Mouse (Mus musculus): Measurements from ENCODE around the gene Fbxo41. TPM values are rescaled to one million over a fixed set of nuclear protein-coding genes. Genes with fewer than 3 reads are reported as not detected.

Fbxo41 gene
- total and polyA plus RNA-seq, 3 experiments, result 0.02 TPM; not detected in 1

DNA sequence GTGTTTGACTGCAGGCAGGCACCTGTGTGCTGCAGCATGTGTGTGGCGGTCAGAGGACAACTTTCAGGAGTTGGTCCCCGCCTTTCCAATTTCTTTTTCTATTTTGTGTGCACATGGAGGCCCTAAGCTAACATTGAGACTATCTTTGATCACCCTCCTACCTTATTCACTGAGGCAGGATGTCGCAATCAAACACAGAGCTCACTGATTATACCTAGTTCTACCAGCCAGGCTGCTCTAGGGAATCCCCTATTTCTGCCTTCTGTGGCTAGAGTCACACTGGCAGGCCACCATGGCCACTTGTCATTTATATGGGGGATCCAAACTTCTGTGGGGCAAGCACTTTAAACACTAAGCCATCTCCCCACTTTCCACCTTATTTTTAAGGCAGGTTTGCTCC is 13.1 kb downstream of the Fbxo41 start:
- H3K27ac ChIP-seq, result no peak overlapping the region
- peaks cover under 1% of the 10 kb centered on the region; the same call in 1 of the 2 replicates for H3K27me3 ChIP-seq (ENCODE audit: control insufficient read depth, insufficient read depth, low read length)
- TF ChIP-seq POLR2A (IDR thresholded peaks at IDR 0.05; ENCODE audit: insufficient read depth, low read depth, low read length) (no peak), CTCF (IDR thresholded peaks at IDR 0.05) (no peak), EP300 (IDR thresholded peaks at IDR 0.05; ENCODE audit: insufficient read depth, low read depth, low read length) (no peak)
- H3K4me3 ChIP-seq, result no peak overlapping the region
- WGBS, result 73% methylated on average over 3 of the region's 3 CpGs
- H3K9ac ChIP-seq (ENCODE audit: low read depth, low read length), result no peak overlapping the region
- intact Hi-C loops (cut with DNase I), result no loop called here
- no peaks in the 10 kb centered on the region for H3K79me2 ChIP-seq (replicated peaks; ENCODE audit: control insufficient read depth, insufficient read depth, low read length)
- no peak for DNase-seq
- H3K36me3 ChIP-seq (ENCODE audit: control insufficient read depth, insufficient read depth, low read length), result no peaks in the 10 kb centered on the region
- no peaks in the 10 kb centered on the region for H3K4me1 ChIP-seq (ENCODE audit: control insufficient read depth, insufficient read depth, low read length)

DNA sequence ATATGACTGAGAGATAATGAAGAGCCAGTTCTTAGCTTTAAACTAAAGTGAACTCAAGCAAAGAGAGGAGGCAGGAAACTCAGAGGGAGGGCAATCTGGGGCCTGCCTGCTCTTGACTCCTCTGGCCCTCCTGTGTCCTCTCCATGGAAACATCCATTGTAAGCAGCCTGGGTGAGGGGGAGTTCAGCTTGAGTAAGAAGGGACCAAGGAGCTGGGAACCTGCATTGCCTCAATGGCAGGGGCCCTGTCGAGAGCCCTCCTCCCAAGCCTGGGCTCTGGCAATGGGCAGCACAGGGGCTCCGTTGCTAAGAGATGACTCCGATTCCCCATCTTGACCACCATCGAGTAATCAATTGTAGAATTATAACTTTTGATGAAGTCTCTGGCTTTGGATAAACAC is 14.3 kb downstream of the Fbxo41 start:
- no peaks in the 10 kb centered on the region for H3K36me3 ChIP-seq (ENCODE audit: control insufficient read depth, insufficient read depth, low read length)
- H3K79me2 ChIP-seq (replicated peaks; ENCODE audit: control insufficient read depth, insufficient read depth, low read length), result no peaks in the 10 kb centered on the region
- H3K4me1 ChIP-seq (ENCODE audit: control insufficient read depth, insufficient read depth, low read length), result no peaks in the 10 kb centered on the region
- H3K9ac ChIP-seq (ENCODE audit: low read depth, low read length), result no peak overlapping the region
- DNase-seq, result no peak
- intact Hi-C loops (cut with DNase I), result no loop called here
- H3K27ac ChIP-seq, result no peak overlapping the region
- no peak overlapping the region for H3K4me3 ChIP-seq
- H3K27me3 ChIP-seq (ENCODE audit: control insufficient read depth, insufficient read depth, low read length), result peaks cover 6% of the 10 kb centered on the region; the same call in 1 of the 2 replicates
- TF ChIP-seq CTCF (IDR thresholded peaks at IDR 0.05) (no peak), EP300 (IDR thresholded peaks at IDR 0.05; ENCODE audit: insufficient read depth, low read depth, low read length) (no peak), POLR2A (IDR thresholded peaks at IDR 0.05; ENCODE audit: insufficient read depth, low read depth, low read length) (no peak)
- WGBS, result 69% methylated on average over 4 of the region's 4 CpGs

- no peak overlapping the region for H3K4me3 ChIP-seq
- intact Hi-C loops (cut with DNase I), result no loop called here
- no peak overlapping the region for H3K9ac ChIP-seq (ENCODE audit: low read depth, low read length)
- DNase-seq, result no peak
- H3K36me3 ChIP-seq (ENCODE audit: control insufficient read depth, insufficient read depth, low read length), result no peaks in the 10 kb centered on the region
- peaks cover 13% of the 10 kb centered on the region; the same call in 1 of the 2 replicates for H3K27me3 ChIP-seq (ENCODE audit: control insufficient read depth, insufficient read depth, low read length)
- no peak for TF ChIP-seq POLR2A (IDR thresholded peaks at IDR 0.05; ENCODE audit: insufficient read depth, low read depth, low read length)
- no peaks in the 10 kb centered on the region for H3K4me1 ChIP-seq (ENCODE audit: control insufficient read depth, insufficient read depth, low read length)
- no peaks in the 10 kb centered on the region for H3K79me2 ChIP-seq (replicated peaks; ENCODE audit: control insufficient read depth, insufficient read depth, low read length)
- WGBS, result 67% methylated on average over 2 of the region's 2 CpGs
- H3K27ac ChIP-seq, result no peak overlapping the region
Observed at GRCm38 (mm10) chr6:85485738-85486137, 17.1 kb downstream of the Fbxo41 start.

GRCm38 (mm10) chr6:85483843-85484721 is 18.7 kb downstream of the Fbxo41 start:
- no peak for DNase-seq
- TF ChIP-seq POLR2A (IDR thresholded peaks at IDR 0.05; ENCODE audit: insufficient read depth, low read depth, low read length) (no peak), CTCF (IDR thresholded peaks at IDR 0.05) (no peak), EP300 (IDR thresholded peaks at IDR 0.05; ENCODE audit: insufficient read depth, low read depth, low read length) (no peak)
- intact Hi-C loops (cut with DNase I), result no loop called here

DNA sequence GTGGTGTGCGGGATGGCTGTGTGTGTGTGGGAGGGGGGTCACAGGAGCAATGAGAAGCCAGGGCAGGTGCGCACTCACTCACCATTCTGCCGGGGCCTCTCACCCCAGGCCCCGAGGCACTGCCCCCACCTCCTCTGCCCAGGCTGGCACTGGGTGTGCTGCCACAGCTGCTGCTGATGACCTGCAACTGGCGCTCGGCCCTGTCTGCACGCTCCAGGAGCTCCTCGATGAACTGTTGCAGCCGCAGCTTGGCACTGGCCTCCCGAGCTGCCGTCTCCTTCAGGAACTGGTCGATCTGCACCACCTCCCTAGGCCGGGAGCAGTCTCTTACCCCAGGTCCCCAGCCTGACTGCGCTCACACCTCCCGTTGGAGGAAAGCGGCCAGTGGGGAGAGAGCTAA is 22.1 kb downstream of the Fbxo41 start:
- Histone ChIP-seq H3K9ac (ENCODE audit: low read depth, low read length) (no peak overlapping the region), H3K79me2 (replicated peaks; ENCODE audit: control insufficient read depth, insufficient read depth, low read length) (no peaks in the 10 kb centered on the region), H3K4me1 (ENCODE audit: control insufficient read depth, insufficient read depth, low read length) (no peaks in the 10 kb centered on the region), H3K4me3 (no peak overlapping the region), H3K36me3 (ENCODE audit: control insufficient read depth, insufficient read depth, low read length) (no peaks in the 10 kb centered on the region), H3K27ac (no peak overlapping the region), H3K27me3 (ENCODE audit: control insufficient read depth, insufficient read depth, low read length) (peaks cover 17% of the 10 kb centered on the region; the same call in 1 of the 2 replicates)
- DNase-seq, result no peak
- intact Hi-C loops (cut with DNase I), result no loop called here
- TF ChIP-seq POLR2A (IDR thresholded peaks at IDR 0.05; ENCODE audit: insufficient read depth, low read depth, low read length) (no peak), CTCF (IDR thresholded peaks at IDR 0.05) (no peak), EP300 (IDR thresholded peaks at IDR 0.05; ENCODE audit: insufficient read depth, low read depth, low read length) (no peak)
- 67% methylated on average over 16 of the region's 16 CpGs for WGBS

More at GRCm38 (mm10) chr6:85483843-85484721, 18.7 kb downstream of the Fbxo41 start:
- Histone ChIP-seq H3K36me3 (ENCODE audit: control insufficient read depth, insufficient read depth, low read length) (no peaks in the 10 kb centered on the region), H3K4me1 (ENCODE audit: control insufficient read depth, insufficient read depth, low read length) (no peaks in the 10 kb centered on the region), H3K79me2 (replicated peaks; ENCODE audit: control insufficient read depth, insufficient read depth, low read length) (no peaks in the 10 kb centered on the region), H3K4me3 (no peak overlapping the region), H3K27ac (no peak overlapping the region), H3K9ac (ENCODE audit: low read depth, low read length) (no peak overlapping the region), H3K27me3 (ENCODE audit: control insufficient read depth, insufficient read depth, low read length) (peaks cover 14% of the 10 kb centered on the region; the same call in 1 of the 2 replicates)
- WGBS, result 5% methylated on average over 92 of the region's 92 CpGs

DNA sequence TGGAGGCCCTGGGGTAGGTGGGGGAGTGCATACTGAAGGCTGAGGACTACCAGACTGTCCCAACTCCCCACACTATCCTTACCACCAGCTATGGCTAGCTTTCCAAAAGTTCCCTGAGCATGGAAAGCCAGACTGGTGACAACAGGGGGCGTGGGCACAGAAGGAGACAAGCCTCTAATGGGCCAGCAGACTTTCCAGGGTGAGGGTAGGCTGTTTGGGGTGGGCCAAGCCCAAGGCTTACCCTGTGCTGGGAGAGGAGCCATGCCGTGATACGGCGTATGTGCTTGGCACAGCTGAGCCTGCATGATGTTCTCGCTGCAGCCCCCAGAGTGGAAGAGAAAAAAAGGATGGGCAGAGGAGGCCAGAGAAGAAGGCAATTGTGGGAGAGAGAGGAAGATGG is 22.8 kb downstream of the Fbxo41 start:
- Histone ChIP-seq H3K79me2 (replicated peaks; ENCODE audit: control insufficient read depth, insufficient read depth, low read length) (no peaks in the 10 kb centered on the region), H3K36me3 (ENCODE audit: control insufficient read depth, insufficient read depth, low read length) (no peaks in the 10 kb centered on the region), H3K9ac (ENCODE audit: low read depth, low read length) (no peak overlapping the region), H3K4me1 (ENCODE audit: control insufficient read depth, insufficient read depth, low read length) (no peaks in the 10 kb centered on the region), H3K27me3 (ENCODE audit: control insufficient read depth, insufficient read depth, low read length) (peaks cover 17% of the 10 kb centered on the region; the same call in 1 of the 2 replicates), H3K27ac (no peak overlapping the region), H3K4me3 (no peak overlapping the region)
- TF ChIP-seq EP300 (IDR thresholded peaks at IDR 0.05; ENCODE audit: insufficient read depth, low read depth, low read length) (no peak), POLR2A (IDR thresholded peaks at IDR 0.05; ENCODE audit: insufficient read depth, low read depth, low read length) (no peak), CTCF (IDR thresholded peaks at IDR 0.05) (no peak)
- intact Hi-C loops (cut with DNase I), result no loop called here
- DNase-seq, result no peak
- 70% methylated on average over 5 of the region's 5 CpGs for WGBS

All from heart, adult 2 months (tissue).